Mouse (Mus musculus): ENCODE results near the gene Adgrl3.
"Not testable (repeated sequence)": the region's sequence is repeated elsewhere in the genome, so short reads cannot be mapped to it uniquely, and the experiment has no call there.

The Adgrl3 gene

GRCm38 (mm10) chr5:81405582-81406143 lies 385.7 kb downstream of the Adgrl3 start:
- CTCF ChIA-PET = no interaction called here

DNA sequence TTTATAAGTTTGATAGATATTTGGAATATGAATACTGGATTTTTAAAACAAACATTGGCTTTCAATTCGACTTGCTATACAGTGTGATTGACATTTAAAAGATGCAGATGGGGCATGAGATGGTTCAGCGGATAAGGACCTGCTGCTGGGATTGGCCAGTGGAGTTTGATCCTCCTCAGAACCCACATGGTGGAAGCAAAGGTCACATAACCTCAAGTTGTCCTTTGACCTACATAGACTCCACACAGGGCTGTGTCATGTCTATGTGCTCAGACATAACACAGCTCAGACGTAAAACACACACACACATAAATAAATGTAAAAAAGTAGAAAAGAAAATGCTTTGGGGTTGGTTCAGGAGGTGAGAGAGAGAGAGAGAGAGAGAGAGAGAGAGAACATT lies 397.4 kb downstream of the Adgrl3 start:
- CTCF ChIA-PET = interaction anchor here (0.7 kb wide), 1 partner anchor 328 kb away, joined by 5 read pairs; no protein-coding TSS in a partner anchor

- CTCF ChIA-PET = no interaction called here
Measured at GRCm38 (mm10) chr5:81427393-81427792, 407.5 kb downstream of the Adgrl3 start.

DNA sequence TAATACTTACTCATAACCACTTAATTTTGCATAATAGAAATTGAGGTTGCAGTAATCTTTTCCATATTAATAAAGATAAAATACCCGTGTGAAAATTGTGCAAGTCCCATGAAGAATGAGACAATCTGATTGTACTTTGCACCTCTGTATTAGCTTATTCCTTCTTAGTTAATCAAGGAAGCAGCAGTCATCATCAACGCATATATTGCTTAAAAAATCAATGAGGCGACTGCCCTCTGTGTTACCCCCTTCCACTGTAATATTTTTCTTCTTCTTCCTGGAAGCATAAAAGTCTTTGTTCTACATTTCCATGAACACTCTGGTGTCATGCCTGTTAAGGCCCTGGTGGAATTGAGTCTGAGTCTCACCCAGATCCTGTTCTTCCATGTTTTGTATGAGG lies 416.4 kb downstream of the Adgrl3 start:
- CTCF ChIA-PET = no interaction called here

- CTCF ChIA-PET = no interaction called here
Measured at GRCm38 (mm10) chr5:81442150-81442549, 422.2 kb downstream of the Adgrl3 start.

DNA sequence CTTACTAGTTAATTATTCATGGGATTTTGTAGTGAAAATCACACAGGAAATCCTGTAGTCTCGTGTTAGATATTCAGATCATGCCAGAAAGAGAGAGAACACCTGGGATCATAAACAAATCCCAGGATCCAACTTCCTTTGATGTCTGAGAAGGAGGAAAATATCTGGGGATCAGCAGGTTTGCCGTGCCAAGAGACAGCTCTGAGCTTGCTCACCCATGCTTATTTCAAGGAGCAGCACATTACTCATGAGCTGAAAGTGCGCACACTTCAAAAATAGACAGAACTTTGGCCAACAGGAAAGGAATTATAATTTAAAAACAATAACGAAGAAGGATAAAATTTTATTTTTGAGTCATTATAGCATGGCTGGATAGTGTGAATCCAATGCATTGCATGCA lies 446.0 kb downstream of the Adgrl3 start:
- CTCF ChIA-PET = no interaction called here

GRCm38 (mm10) chr5:81474681-81475080 lies 454.7 kb downstream of the Adgrl3 start:
- CTCF ChIA-PET = no interaction called here

DNA sequence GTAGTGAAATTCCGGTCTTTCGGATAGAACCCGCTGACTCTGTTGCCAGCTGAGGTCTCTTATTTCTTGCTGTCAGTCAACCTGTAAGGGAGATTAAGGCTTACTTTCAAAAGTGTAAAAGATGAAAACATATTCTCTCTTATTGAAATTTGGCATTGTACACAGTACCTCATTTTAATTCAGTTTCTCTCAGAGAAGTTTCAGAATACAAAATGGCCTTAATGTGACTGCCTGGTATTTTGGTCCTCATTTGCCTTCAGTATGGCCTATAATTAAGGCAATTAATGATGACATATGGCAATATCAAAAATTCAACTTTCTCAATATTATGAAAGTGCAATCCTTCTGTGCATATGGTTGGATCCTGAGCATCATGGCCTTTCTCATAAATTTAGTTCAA lies 455.5 kb downstream of the Adgrl3 start:
- CTCF ChIA-PET = no interaction called here

DNA sequence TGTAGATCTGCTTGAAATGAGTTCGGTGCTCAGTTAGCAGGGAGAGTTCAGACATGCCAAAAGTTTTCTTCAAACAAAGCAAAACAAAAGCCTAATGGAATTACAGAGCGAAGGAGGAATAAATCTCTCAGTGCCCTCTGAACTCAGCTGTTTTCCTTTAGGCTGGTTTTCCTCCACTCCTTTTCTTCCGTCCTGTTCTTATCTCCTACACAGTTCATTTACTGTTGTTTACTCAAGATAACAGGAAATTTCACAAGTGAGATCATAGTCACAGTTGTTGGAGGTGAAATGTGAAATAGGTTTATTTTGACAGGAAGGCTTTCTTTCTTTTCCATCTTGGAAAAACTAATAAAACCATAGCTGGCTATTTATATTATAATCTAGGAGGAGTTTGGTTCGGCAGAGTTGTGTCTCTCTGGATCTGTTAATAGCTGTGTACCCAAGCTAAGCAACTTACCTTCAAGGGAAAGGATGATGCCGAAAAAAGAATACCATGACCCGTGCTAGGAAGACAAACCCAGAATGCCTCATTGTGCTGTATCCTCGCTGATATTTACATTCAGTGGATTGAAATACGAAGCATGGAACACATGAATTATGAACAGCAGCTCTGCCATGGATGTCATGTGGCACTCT lies 456.2 kb downstream of the Adgrl3 start:
- CTCF ChIA-PET = no interaction called here

GRCm38 (mm10) chr5:81480911-81481310 lies 461.0 kb downstream of the Adgrl3 start:
- CTCF ChIA-PET = no interaction called here

GRCm38 (mm10) chr5:81483890-81484289 lies 464.0 kb downstream of the Adgrl3 start:
- CTCF ChIA-PET = no interaction called here

GRCm38 (mm10) chr5:81501076-81501475 lies 481.1 kb downstream of the Adgrl3 start:
- CTCF ChIA-PET = no interaction called here

- CTCF ChIA-PET = no interaction called here
Measured at GRCm38 (mm10) chr5:81518720-81519496, 499.0 kb downstream of the Adgrl3 start.

- CTCF ChIA-PET = no interaction called here
Measured at GRCm38 (mm10) chr5:81519497-81520382, 499.8 kb downstream of the Adgrl3 start.

- CTCF ChIA-PET = no interaction called here
Measured at GRCm38 (mm10) chr5:81522760-81523159, 502.8 kb downstream of the Adgrl3 start.

DNA sequence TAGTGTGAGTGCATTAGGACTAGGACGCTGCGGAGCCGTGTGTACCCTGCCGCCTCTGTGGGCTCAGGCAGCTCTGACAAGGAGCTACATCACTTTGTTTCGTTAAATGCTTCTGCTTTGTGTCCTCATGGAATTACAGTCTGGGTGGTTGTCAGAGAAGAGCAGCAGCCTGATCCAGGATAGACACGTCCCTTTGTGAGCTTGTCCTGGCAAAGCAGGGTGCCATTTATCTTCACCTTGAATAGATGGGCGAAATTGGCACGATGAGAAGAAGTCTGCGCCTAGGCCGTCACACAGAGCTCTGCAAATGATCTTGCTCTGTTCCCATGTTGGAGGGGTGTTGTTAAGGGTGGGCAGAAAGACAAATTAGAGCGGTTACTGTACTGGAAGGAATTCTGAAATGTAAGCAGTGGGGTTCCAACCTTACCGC lies 504.6 kb downstream of the Adgrl3 start:
- CTCF ChIA-PET = no interaction called here

GRCm38 (mm10) chr5:81525326-81525725 lies 505.4 kb downstream of the Adgrl3 start:
- CTCF ChIA-PET = no interaction called here

GRCm38 (mm10) chr5:81531639-81532038 lies 511.7 kb downstream of the Adgrl3 start:
- CTCF ChIA-PET = no interaction called here

DNA sequence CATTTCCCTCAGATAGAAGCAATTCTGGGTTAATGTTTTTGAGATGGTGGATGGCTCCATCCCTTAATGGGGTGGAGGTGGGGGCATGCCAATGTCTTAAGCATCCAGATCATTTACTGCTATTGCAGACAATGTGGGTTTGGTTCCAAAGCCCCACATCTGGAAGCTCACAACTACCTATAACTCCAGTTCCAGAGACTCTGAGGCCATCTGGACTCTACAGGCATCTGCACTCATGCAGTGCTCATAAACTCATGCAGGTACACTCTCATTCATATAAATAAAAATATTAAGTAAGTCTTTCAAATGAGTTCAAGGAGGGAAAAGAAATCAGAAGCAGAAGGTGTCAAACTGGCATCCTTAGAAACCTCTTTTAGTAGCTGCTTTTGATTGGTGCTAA lies 530.3 kb downstream of the Adgrl3 start:
- CTCF ChIA-PET = no interaction called here

GRCm38 (mm10) chr5:81555149-81555548 lies 535.2 kb downstream of the Adgrl3 start:
- CTCF ChIA-PET = not testable (repeated sequence)

DNA sequence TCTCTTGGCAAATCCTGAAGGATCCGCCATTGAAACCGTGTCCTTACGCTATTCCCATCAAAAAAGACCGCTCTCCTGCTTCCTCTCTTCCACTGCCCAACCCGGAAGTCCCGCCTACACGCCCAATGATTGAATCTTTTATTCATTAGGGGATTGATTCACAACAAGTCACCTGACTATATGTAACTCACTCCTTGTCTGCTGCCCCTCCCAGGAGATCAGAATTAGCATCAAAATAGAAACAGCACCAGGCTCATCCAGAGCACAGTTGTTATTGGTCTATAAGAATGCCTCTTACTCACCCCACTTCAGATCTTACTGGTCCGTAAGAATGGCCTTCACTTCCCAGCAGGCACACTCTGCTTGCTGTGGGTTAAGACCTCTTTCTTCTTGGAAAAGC lies 536.1 kb downstream of the Adgrl3 start:
- CTCF ChIA-PET = no interaction called here

- CTCF ChIA-PET = no interaction called here
Measured at GRCm38 (mm10) chr5:81558965-81559364, 539.0 kb downstream of the Adgrl3 start.
